Mouse (Mus musculus) yolk sac, embryonic 10.5 days (tissue): ENCODE measurements around the gene Ints6l.
"Not testable (repeated sequence)": the region's sequence is repeated elsewhere in the genome, so short reads cannot be mapped to it uniquely, and the experiment has no call there.

ENCODE experiments used
- DNase-seq: peaks from one replicate; pipeline ENCODE4 v3.0.0-alpha.2; 2017; ENCODE audit warnings: low spot score

The Ints6l gene

DNA sequence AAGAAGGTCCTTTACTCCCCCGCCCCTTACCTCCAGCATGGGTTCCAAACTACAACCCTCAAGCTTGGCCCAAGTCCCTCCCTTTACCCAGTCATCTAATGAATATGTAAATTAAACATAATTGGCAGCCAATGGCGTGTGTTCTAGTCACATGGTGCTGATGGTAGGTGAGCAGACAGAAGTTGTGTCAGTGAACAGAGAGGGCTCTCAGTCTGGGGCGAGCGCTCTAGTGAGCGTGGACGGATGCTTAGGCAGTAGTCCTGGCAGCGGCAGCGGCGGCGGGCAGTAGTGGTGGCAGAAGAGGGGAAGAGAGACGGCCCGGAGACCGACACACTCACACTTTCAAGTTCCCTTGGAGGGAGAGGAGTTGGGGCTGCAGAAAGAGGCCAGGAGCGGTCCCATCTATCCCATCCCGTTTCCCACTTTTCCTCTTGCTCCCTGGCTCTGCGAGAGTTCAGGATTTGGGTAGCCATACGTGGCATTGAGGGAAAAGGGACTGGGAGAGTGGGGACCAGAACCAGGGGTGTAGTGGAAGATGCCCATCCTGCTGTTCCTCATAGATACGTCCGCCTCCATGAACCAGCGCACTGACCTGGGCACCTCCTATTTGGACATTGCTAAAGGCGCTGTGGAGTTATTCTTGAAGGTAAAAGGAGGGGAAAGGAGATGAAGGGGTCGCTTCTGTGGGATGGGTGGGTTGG, at the start of gene Ints6l:
Gene Ints6l (plus strand): TSS at position 187 of the 701 bp plus-strand sequence.
- peak; percentile 65 for DNase-seq

DNA sequence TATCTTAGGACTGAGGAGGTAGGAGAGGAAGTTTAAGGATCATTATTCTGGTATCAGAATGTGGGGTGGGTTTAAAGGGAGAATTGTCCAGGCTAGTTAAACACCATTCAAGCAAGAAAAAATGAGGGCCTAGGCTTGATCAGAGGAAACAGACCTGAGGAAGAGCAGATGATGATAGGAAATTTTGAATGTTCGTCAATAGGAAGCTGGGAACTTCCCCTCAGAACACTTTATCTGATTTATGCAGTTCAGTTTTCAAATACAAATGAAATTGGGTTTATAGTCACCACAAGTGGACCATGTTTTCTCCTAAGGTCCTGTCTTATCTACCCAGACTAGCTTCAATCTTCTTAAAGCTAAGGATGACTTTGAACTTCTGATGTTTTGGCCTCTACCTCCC, 49.2 kb upstream of the Ints6l start:
- DNase-seq: no peak

DNA sequence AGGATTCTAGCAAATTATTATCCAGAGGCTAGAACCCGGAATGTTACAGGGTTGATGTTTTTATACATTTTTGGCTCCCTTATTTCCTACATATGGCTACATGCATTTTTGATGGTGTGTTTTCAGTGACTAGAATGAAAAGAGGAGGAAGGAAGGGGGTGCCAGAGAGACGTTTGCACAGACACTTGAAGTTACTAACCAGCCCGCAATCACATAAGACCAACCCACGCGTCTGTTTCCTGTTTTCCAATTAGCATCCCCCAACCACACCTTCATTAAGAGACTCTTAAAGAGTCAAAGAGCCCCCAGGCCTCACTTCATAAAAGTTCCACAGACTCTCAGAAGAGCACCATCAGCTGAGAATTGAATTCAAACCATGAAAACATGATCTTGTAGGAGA, 48.5 kb upstream of the Ints6l start:
- DNase-seq: no peak

DNA sequence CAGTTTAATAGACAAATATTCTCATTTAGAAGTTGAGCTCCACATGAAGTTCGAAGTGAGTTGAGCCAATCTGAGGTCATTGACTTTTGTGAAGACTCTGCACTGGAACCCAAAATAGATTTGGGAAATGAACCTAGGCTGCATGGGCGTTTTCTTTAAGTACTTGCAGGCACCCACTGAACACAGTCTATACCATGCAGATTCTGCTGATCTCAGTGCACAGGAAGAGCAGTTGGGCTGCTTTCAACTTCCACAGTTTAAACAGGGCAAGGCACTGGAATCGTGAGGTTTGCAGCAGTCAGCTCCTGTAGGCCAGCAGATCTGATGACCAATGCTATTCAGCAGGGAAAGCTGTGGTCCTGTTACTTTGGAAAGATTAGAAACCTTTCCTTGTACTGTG, 38.4 kb upstream of the Ints6l start:
- DNase-seq: no peak

DNA sequence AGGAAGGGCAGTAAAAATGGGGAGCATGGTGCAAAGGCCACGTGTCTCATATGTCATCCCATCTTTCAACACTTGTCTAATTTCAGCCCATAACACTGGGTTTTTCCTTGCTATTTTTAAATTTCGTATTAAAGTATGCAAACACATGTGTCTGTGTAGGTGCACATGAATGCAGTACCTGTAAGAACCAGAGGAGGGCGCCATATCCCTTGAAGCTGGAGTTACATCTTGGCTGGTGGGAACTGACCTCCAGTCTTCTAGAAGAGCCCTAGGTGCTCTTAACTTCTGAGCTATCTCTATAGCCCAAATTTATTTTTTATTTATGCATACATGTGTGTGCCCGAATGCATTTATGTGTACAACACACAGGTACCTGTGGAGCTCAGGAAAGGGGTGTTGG, 37.1 kb upstream of the Ints6l start:
- DNase-seq: no peak

DNA sequence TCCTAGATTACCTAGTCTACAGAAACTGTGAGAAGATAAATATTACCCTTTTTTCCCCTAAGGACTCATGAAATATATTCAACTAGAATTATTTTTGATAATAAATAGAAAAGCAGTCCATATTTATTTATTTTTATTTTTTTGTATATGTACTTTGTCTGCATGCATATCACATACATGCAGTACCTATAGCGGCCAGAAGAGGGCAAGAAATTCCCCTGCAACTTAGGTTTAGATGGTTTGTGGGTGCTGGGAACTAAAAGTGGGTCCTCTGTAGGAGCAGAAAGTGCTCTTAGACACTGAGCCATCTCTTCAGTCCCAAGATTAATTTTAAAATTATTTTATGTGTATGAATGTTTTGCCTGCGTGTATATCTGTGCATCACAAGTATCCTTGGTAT, 24.1 kb upstream of the Ints6l start:
- no peak for DNase-seq

DNA sequence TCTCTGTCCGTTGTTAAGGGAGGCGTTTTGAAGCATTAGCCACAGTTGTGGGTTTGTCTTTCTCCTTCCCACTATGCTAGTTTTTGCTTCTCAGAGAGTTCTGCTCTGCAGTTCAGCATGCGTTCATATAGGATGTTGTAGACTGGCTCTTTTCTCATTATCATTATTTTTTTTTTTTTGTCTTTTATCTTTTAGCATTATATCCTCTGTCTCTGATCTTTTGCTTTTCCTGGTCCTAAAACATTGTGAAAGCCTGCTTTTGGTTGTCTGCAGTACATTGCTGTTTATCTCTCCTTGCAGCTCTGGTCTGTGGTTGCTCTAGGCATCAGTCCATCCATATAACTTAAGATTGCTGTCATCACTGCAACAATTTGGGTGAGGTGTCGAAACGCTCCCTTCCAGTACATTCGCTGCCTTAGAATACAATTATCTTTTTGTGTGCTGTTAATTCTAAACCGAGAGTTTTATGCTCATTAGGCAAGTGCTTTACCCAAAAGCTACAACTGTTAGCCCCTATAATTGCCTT, 18.8 kb upstream of the Ints6l start:
- DNase-seq: no peak

DNA sequence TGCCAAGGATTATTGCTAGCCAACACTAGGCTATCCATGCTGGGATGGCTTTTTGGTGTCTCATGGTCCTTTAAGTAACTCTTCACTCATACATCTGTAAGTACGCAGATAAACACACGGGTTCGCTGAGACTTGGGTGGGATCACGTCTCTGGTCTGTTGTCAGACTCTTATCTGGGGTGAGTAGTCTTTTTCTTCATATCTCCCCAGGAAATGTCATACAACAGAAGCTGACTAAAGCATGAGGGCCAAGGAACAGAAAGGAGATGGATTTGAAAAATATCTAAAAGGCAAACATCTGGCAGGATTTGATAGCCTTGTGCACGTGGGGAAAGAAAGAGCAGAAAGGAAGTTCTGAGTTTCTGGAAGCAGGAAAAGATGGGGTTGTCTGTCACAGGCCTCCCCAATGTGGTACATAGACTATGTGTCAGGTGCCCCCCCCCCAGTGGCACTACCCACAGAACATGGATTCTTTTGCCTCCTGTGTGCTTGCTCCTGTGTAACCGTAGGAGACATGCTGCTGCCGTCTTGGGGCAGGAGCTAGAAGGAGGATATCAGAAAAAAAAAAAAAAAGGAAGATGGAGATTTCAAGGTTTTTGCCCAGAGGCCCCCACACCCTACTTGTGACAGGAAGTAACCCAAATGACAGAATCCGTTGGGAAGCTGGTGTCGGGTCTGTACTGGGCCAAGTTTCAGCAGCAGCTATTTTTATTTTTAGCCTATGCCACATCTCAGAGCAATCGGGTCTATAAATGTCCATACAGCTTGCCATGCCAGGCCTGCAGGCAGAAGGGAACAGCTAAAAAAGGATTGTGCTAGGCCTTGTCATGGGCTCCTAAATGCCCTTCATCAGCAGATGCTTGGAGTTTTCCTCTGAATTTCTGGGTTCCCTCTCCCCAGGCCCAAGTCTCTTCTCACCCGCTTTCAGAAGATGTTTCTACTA, 7.9 kb upstream of the Ints6l start:
- no peak for DNase-seq

DNA sequence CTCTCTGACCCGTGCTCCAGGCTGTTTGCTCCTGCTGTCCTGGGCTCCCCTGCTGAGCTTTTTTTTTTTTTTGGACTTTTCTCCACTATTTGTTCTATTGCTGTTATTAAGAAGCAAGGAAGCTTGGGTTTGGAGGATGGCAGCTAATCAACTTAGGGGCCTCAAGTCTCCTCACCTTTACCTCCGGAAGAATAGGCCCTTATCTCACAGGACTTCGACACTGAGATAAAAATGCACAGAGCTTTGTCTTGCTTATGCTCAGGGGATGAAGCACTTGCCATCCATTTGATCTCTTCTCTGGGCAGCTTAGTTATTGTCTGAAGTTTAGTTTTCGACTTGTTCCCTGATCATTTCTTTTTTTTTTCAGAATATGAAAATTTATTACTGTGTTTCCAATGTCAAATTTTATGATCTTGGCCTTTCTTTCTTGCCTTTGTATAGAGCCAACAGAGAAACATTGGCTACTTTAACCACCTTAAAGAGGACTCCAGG, 7.1 kb upstream of the Ints6l start, which contains the start of gene Gm2174:
Gene Gm2174 (plus strand): TSS at position 442 of the 492 bp plus-strand sequence.
- DNase-seq: no peak

DNA sequence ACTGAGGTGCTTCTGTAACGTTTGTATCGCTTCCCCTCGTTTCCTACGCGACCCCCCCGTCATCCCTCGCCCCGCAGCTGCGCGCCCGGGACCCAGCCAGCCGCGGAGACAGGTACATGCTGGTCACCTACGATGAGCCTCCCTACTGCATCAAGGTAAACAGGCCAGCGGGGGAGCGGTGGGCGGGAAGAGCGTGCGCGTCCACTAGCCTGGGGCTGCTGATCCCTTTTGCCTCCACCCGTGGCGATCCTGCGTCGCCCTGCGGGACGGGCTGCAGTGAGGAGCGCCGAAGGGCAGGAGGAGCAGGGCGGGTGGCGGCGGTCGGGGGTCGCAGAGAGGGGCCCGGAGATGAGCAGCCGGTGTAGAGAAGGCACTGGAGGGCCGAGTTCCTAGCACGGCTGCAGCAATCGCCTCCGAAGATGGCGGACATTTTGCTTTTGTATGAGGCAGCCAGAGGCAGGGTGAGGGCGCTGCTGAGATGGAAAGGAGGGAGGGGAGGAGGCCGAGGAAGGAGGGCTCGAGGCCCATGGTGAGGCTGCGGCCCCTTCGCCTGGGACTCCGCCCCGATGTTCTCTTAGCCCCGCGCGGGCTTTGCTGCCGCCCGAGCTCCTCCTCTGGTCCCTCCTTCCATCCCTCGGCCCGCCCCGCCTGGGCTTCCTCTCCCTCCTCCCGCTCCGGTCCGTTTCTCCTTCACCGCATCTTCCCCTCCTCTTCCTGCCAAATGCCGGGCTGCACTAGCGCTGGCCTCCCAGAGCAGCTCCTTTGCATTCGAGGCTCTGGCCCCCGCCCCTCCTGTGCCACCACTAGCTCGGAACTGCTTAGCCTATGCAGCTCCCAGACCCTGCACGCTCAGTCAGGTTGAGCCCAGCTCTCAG, 952 bp downstream of the Ints6l start:
- DNase-seq: peak; percentile 91

DNA sequence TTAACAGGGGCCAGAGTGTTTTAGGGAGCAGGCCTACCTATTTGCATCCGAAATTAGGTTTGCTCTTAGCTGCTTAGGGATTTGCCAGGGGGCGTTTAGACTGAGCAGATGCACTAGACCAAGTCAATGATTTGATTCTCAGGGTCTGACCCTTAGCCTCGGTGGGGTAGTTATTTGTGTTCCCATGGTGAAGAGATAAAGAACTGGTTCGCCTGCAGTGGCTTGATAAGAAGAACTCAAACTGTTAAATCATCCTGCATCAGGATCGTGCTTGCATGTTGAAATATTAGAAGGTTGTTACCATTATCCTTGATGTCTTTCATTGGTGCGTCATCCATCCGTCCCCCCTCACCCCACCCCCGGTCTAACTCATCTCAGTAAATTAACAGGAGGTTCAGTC, 1.7 kb downstream of the Ints6l start:
- peak; percentile 47 for DNase-seq

DNA sequence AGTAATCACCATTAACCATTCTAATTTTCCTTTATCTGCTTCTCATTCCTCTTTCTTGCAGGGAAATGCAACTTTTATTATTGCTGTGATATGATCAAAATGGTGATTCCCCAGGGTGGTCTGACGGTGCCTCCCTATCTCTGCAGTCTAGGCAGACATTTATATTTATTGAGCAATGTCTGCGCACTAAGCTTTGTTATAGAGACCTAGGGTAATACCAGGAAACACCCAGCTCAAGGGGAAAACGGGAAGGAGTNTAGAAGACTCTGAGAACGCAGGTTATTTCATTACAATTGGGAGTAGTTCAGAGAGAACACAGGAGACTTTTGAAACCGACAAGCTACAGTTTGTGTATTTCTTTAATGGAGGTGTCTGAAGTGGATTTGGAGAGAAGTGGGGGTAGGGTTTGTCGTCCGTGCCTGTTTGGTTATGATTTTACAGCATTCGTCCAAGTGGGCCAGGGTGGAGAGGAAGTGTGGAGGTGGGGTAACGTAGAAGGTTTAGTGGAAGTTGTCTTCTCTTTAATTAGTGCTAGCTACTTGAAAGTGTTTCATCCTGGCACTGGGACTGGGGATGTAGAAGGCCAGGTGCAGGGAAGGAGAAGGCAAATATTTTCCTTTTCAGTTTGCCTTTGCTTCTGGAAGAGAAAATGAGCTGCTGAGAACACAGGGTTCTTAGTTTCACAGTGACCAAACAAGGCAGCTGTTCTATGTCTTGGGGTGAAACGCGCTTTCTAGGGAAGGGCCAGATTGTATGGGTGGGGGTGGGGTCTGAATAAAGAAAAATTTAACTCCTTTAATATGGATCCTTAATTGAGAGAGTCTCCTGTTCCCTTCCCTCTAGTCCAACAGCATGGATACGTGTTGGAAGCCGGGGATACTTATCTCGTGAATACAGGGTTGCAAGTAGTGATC, 7.6 kb downstream of the Ints6l start:
- no peak for DNase-seq

DNA sequence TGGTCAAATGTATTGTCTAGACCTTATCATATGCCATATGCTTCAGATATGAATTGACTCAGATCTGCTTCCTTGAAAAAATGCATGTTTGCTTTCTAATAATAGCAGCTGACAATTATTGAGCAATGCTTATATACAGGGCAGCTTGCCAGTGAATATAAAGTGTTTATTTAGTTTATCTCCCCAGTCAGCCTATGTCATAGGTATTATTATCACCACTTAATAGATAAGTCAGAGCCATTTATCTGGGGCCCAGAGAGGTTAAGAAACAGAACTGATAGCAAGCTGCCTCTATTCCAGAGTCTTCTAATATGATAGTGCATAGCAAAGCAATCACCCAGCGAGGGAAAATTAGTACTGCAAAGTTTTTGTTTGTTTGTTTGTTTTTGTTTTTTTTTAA, 10.2 kb downstream of the Ints6l start:
- no peak for DNase-seq

DNA sequence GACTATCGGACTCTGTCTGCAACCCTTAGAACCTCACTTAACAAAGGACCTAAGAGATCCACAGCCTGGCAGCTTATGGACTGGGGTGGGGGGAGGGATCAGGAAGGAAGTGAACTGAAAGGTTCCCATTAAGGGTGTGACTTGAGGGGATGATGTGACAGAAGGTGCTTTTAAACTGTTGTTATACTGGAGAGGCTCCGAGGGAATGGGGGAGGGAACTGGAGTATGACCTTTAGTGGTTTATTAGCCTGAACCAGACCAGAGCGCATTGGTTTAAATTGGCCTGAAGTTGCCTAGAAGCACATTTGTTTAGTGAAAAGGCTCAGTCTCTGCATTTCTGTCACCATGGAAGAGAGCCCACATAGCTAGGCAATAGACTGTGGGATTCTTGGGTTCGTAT, 13.0 kb downstream of the Ints6l start:
- peak; percentile 20 for DNase-seq

DNA sequence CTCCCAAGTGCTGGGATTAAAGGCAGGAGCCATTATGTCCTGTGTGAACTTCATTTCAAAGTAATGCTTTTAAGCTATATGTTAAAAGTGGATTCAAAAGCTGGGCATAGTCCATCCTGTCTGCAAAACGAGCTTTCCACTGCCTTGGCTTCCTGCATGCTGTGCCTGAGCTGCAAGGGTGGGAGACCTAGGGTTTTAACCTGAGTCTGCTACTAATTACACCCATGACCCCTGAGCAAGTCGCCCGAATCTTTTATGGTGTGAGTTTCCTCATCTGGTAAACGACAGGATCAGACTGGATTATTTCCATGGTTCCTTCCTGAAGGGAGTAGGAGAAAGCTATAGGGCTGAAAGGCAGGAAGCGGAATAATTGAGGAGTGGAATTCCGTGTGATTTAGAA, 13.8 kb downstream of the Ints6l start:
- peak; percentile 29 for DNase-seq

DNA sequence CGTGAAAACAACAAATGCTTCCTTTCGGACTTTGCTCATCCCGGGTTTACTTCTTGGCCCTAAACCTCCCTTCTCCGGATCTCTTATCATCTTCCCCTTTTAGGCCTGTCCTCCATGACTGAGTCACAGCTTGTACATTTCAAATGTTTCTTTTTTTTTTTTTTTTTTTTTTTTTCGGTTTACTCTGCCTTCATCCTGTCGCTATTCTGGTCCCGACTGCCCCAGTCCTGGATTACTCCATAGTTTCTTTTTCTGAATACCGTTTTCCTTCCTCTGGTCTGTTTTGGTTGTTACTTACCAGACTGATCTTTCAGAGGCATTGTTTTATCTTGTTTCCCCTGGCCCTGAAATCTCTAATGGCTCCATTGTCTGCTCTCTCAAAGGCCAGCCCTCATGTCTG, 19.4 kb downstream of the Ints6l start:
- DNase-seq: no peak

DNA sequence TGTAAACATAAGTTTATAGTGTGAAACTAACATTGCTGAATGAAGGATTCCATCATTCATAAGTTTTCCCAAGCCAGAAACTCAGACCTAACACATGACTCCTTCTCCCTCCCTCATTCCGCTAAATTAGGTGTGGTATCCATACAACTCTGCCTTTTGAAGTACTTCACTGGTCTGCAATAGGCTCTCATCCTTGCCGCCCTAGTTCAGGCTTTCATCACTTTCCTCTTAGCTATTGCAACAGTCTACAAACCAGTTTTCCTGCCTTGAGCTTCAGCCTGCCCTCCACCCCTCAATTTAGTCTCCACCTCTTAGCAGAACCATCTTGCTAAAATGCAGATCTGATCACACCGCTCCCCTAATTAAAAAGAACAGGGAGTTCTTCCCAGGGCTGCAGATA, 22.9 kb downstream of the Ints6l start:
- DNase-seq: no peak

DNA sequence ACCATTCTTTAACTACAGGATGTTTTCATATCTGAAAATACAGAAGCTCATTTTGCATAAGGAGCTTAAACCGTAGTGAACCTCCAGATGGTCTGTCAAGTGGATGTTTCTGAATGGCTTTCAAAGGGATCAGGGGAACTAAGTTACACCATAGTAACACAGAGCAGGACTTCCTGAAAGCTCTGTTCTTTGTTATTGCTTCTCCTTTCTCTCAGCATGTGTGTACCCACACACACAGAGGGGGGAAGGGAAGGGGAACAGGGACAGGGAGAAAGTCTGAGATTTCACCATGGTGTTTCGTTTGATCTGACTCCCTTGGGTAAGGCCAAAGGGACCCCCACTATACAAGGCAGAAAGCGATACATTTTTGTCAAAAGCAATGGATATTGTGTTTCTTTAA, 27.2 kb downstream of the Ints6l start:
- DNase-seq: no peak

DNA sequence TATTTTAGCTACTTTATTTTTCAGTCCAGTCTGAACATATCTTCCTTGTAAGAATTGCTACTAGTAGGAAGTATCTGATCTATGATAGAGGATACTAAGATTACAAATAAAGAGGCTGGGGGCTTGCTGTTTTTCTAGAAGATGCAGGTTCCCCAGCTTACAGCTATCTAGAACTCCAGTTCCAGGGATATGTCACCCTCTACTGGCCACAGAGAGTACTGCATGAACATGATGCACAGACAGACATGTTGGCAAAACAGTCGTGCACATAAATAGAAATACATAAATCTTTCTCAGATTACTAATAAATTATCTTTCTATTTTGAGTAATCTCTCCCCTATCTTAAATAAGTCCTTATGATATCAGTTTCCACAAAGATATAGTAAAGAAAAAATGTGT, 35.1 kb downstream of the Ints6l start:
- DNase-seq: peak; percentile 23

DNA sequence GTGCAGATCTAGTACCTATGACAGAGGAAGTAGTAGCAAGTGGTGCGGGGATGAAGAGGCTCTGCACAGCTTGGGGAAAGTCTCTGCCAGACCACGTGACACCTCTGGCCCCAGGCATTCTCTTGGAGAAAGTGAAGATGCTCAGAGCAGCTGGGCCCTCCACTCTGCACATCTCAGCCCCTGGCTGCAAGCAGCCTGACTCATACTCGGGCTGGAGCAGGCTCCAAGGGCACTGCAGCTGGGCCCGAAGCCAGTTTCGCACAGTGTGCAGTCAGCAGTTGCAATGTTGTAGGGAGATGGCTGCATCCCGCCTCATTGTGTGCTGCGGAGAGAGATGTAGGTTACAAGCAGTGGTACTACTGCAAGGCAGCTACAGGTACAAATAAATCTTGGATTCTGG, 42.6 kb downstream of the Ints6l start:
- no peak for DNase-seq

DNA sequence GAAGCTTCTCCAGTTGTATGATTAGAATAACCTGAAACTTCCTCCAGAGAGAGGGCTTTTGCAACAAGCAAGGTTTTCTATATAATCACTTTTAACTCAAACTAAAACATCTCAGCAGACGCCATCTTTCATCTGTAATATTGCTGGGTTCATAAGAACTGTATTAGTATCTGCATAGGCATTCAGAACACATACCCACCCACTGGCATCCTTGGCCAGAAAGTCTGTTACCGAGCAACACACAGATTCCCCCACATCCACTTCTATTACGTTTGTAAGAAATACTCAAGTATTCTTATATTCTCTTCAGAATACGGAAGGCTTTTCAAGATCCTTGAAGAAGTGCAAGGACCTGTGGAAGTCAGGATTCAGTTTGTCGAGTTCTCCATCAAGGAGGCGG, 69.8 kb downstream of the Ints6l start, which contains the start of gene Gm10477:
Gene Gm10477 (plus strand): TSS at position 301 of the 400 bp plus-strand sequence.
- not testable (repeated sequence) for DNase-seq
